Mouse (Mus musculus): ENCODE results near the gene Fgf16. TPM values are rescaled to one million over a fixed set of nuclear protein-coding genes. Genes with fewer than 3 reads are reported as not detected.

Gene Fgf16
- total RNA-seq (2012; rRNA removed) = not detected in 2 replicates

GRCm38 (mm10) chrX:105764162-105765004 lies at the start of gene Fgf16:
Fgf16 (plus strand) TSS chrX:105764279.
- in situ Hi-C loops (cut with MboI; ENCODE audit: low sequenced_read_pairs in 2 of 2, unreplicated experiment in 2 of 2) = no loop called here
- no peaks in the 10 kb centered on the region for H3K36me3 ChIP-seq (ENCODE audit: control insufficient read depth, insufficient read depth, low read length, poor library complexity, severe bottlenecking)
- peak within 1 kb of the TSS; percentile 56 for H3K9ac ChIP-seq (ENCODE audit: insufficient read depth, low read depth, low read length, poor library complexity, severe bottlenecking)
- H3K9me3 ChIP-seq (ENCODE audit: control insufficient read depth, insufficient read depth, low read depth, low read length) = no peaks in the 10 kb centered on the region
- H3K4me3 ChIP-seq (ENCODE audit: insufficient read depth in 1 of 2, low read depth in 1 of 2, low read length in 2 of 2, poor library complexity in 1 of 2, severe bottlenecking in 1 of 2) = peak within 1 kb of the TSS; percentile 58 to 66
- H3K27ac ChIP-seq (ENCODE audit: insufficient read depth, low read depth, low read length, poor library complexity, severe bottlenecking) = no peak within 1 kb of the TSS
- TF ChIP-seq ZNF384 (IDR thresholded peaks at IDR 0.05; ENCODE audit: low read depth, low read length) (no peak), CHD2 (IDR thresholded peaks at IDR 0.05; ENCODE audit: low read depth, low read length) (no peak)
- no peaks in the 10 kb centered on the region for H3K4me1 ChIP-seq (ENCODE audit: control insufficient read depth in 2 of 2, insufficient read depth in 2 of 2, low read length in 2 of 2, poor library complexity in 1 of 2)
- DNase-seq (ENCODE audit: low read depth, low spot score) = no peak

- Histone ChIP-seq H3K9ac (ENCODE audit: insufficient read depth, low read depth, low read length, poor library complexity, severe bottlenecking) (no peak overlapping the region), H3K4me1 (ENCODE audit: control insufficient read depth in 2 of 2, insufficient read depth in 2 of 2, low read length in 2 of 2, poor library complexity in 1 of 2) (no peaks in the 10 kb centered on the region), H3K4me3 (ENCODE audit: insufficient read depth in 1 of 2, low read depth in 1 of 2, low read length in 2 of 2, poor library complexity in 1 of 2, severe bottlenecking in 1 of 2) (no peak overlapping the region), H3K36me3 (ENCODE audit: control insufficient read depth, insufficient read depth, low read length, poor library complexity, severe bottlenecking) (no peaks in the 10 kb centered on the region), H3K9me3 (ENCODE audit: control insufficient read depth, insufficient read depth, low read depth, low read length) (no peaks in the 10 kb centered on the region), H3K27ac (ENCODE audit: insufficient read depth, low read depth, low read length, poor library complexity, severe bottlenecking) (no peak overlapping the region)
- no peak for TF ChIP-seq MAFK (IDR thresholded peaks at IDR 0.05; ENCODE audit: insufficient read depth, low read depth, low read length)
- no peak for TF ChIP-seq CHD2 (IDR thresholded peaks at IDR 0.05; ENCODE audit: low read depth, low read length)
- no peak for TF ChIP-seq ZNF384 (IDR thresholded peaks at IDR 0.05; ENCODE audit: low read depth, low read length)
- no peak for TF ChIP-seq ZC3H11A (IDR thresholded peaks at IDR 0.05; ENCODE audit: borderline replicate concordance, low read depth, low read length)
- no peak for TF ChIP-seq HCFC1 (IDR thresholded peaks at IDR 0.05; ENCODE audit: borderline replicate concordance, insufficient read depth, low read length)
- in situ Hi-C loops (cut with MboI; ENCODE audit: low sequenced_read_pairs in 2 of 2, unreplicated experiment in 2 of 2) = no loop called here
- DNase-seq (ENCODE audit: low read depth, low spot score) = no peak
Observed at GRCm38 (mm10) chrX:105714740-105715139, 49.3 kb upstream of the Fgf16 start.

- no peak overlapping the region for H3K27ac ChIP-seq (ENCODE audit: insufficient read depth, low read depth, low read length, poor library complexity, severe bottlenecking)
- H3K9ac ChIP-seq (ENCODE audit: insufficient read depth, low read depth, low read length, poor library complexity, severe bottlenecking) = no peak overlapping the region
- H3K9me3 ChIP-seq (ENCODE audit: control insufficient read depth, insufficient read depth, low read depth, low read length) = no peaks in the 10 kb centered on the region
- no peaks in the 10 kb centered on the region for H3K36me3 ChIP-seq (ENCODE audit: control insufficient read depth, insufficient read depth, low read length, poor library complexity, severe bottlenecking)
- no peak for DNase-seq (ENCODE audit: low read depth, low spot score)
- no peak for TF ChIP-seq ZC3H11A (IDR thresholded peaks at IDR 0.05; ENCODE audit: borderline replicate concordance, low read depth, low read length)
- no peak for TF ChIP-seq CHD2 (IDR thresholded peaks at IDR 0.05; ENCODE audit: low read depth, low read length)
- TF ChIP-seq MAFK (IDR thresholded peaks at IDR 0.05; ENCODE audit: insufficient read depth, low read depth, low read length) = no peak
- TF ChIP-seq ZNF384 (IDR thresholded peaks at IDR 0.05; ENCODE audit: low read depth, low read length) = no peak
- no peak for TF ChIP-seq HCFC1 (IDR thresholded peaks at IDR 0.05; ENCODE audit: borderline replicate concordance, insufficient read depth, low read length)
- H3K4me3 ChIP-seq (ENCODE audit: insufficient read depth in 1 of 2, low read depth in 1 of 2, low read length in 2 of 2, poor library complexity in 1 of 2, severe bottlenecking in 1 of 2) = no peak overlapping the region
- H3K4me1 ChIP-seq (ENCODE audit: control insufficient read depth in 2 of 2, insufficient read depth in 2 of 2, low read length in 2 of 2, poor library complexity in 1 of 2) = no peaks in the 10 kb centered on the region
- in situ Hi-C loops (cut with MboI; ENCODE audit: low sequenced_read_pairs in 2 of 2, unreplicated experiment in 2 of 2) = no loop called here
Observed at GRCm38 (mm10) chrX:105715789-105716321, 48.2 kb upstream of the Fgf16 start.

GRCm38 (mm10) chrX:105718388-105718787 lies 45.7 kb upstream of the Fgf16 start:
- in situ Hi-C loops (cut with MboI; ENCODE audit: low sequenced_read_pairs in 2 of 2, unreplicated experiment in 2 of 2) = no loop called here
- Histone ChIP-seq H3K4me1 (ENCODE audit: control insufficient read depth in 2 of 2, insufficient read depth in 2 of 2, low read length in 2 of 2, poor library complexity in 1 of 2) (no peaks in the 10 kb centered on the region), H3K9ac (ENCODE audit: insufficient read depth, low read depth, low read length, poor library complexity, severe bottlenecking) (no peak overlapping the region), H3K9me3 (ENCODE audit: control insufficient read depth, insufficient read depth, low read depth, low read length) (no peaks in the 10 kb centered on the region), H3K27ac (ENCODE audit: insufficient read depth, low read depth, low read length, poor library complexity, severe bottlenecking) (no peak overlapping the region), H3K36me3 (ENCODE audit: control insufficient read depth, insufficient read depth, low read length, poor library complexity, severe bottlenecking) (no peaks in the 10 kb centered on the region), H3K4me3 (ENCODE audit: insufficient read depth in 1 of 2, low read depth in 1 of 2, low read length in 2 of 2, poor library complexity in 1 of 2, severe bottlenecking in 1 of 2) (no peak overlapping the region)
- TF ChIP-seq HCFC1 (IDR thresholded peaks at IDR 0.05; ENCODE audit: borderline replicate concordance, insufficient read depth, low read length) (no peak), ZC3H11A (IDR thresholded peaks at IDR 0.05; ENCODE audit: borderline replicate concordance, low read depth, low read length) (no peak), ZNF384 (IDR thresholded peaks at IDR 0.05; ENCODE audit: low read depth, low read length) (no peak), CHD2 (IDR thresholded peaks at IDR 0.05; ENCODE audit: low read depth, low read length) (no peak), MAFK (IDR thresholded peaks at IDR 0.05; ENCODE audit: insufficient read depth, low read depth, low read length) (no peak)
- DNase-seq (ENCODE audit: low read depth, low spot score) = no peak
